Mouse (Mus musculus) mature B cell (primary cell): ENCODE data around the gene Cdt1.

ENCODE experiments used
- in situ Hi-C: fragments of 300-500 bp; cut with MboI; formaldehyde crosslinking; loops from 2 replicates; pipeline ENCODE4 v1.14.3; 2019

Gene Cdt1

DNA sequence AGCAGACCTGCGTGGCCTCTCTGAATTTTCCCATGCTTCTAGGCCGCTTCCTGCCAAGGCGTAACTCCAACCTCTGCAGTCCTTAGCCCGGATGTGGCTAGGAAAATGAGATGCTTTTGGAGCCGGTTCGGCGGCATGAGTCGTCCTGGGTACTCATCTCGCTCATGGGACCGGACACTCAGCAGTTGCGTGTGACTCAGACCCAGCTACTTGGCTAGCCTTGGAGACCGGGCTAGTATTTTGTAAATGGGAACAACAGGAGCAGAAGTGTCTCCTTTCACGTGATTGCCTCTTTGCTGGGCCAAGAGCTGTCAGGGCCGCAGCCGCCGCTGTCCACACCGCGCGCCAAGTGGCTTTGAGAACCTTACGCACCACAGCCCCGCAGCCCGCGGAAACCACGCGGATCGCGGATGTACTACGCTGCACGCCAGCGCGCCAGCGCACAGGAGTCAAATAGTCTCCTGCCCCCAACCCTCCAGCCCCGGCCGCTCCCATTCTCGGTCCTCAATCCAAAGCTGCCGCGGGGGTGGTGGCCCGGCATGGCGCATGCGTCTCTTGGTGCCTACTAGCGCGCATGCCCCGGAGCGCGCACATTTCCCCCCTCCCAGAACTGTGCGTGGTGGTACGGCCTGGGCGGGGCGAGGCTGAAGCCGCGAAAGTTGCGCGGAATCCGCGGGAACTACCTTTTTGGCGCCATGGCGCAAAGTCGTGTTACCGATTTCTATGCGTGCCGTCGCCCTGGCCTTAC lies at the start of gene Cdt1:
Gene Cdt1, plus strand, starts transcription at position 655 of the 748 bp plus-strand sequence.
- in situ Hi-C loops = no loop called here

GRCm38 (mm10) chr8:122520611-122521010 lies 47.2 kb upstream of the Cdt1 start:
- in situ Hi-C loops = no loop called here

DNA sequence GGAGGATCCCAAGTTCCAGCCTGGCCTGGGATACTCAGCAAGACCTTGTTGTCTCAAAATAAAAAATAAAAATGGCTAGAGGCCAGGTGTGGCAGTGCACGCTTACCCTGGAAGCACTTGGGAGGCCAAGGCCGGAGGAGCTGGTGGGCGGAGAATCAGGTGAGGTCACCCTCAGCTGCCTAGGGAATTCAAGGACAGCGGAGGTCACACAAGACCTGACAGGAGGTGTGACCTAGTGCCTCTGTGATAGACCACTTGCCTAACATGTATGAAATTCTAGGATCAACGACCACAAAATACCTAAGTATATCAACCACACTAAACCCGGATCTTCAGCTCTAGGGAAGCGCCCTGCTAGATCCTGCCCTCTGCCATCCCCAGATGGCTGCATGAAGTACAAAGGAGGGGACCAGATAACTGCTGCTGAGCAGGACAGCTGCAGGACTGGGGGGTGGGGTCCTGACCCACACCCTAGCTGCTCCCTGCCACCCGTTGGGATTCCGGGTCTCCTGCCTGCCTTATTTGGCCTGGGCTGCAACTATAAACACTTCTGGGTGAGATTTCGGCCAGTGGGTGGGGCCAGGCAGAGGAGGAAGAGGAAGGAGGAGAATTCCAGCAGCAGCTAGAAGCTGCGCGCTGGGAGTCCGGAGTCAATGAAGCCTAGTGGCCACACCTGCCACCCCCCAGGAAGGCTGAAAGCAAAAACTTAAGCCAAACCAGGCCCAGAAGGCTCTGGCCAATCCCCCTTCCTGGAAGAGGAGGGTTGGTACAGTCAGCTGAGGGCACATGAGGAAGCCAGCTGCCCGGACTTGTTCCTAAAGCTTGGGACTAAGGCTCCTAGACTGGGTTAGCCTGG lies 44.8 kb upstream of the Cdt1 start:
- in situ Hi-C loops = no loop called here

GRCm38 (mm10) chr8:122523652-122524360 lies 44.0 kb upstream of the Cdt1 start:
- in situ Hi-C loops = no loop called here

DNA sequence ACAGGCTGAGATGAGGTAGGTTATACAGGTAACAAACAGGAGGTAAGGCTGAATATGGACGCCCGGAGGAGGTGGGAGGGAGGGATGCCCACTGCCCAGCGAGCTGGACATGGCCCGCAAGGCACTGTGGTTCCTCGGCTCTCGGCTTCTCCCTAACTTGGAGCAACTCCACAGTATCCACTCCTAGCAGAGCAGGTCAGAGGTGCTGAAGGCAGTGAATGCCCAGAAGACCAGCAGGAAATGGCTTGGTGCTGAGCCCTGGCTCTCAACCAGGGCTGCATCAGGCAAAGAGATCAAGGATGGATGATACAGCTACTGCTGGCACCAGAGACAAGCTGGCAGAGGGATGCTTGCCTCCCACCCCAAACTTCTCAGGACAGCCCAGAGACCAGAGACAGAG lies 43.3 kb upstream of the Cdt1 start:
- in situ Hi-C loops = no loop called here

DNA sequence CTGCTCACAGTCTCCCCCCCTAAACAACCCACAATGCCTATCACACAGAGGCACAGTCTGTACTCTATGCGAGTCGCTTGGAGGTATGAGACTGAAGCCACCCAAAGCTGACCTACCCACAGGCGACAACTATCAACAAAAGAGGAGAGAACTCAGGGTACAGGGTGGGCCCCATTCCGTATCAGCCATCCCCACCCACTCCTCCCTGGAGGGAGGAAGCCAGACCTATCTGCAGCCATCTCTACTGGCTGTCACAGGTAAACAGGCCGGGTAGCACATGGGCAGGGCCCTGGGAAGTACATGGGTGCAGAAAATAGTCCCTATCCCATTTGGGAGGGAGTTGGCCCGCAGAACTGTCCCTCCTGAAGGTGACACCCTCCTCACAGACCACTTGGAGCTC lies 42.8 kb upstream of the Cdt1 start:
- in situ Hi-C loops = no loop called here

DNA sequence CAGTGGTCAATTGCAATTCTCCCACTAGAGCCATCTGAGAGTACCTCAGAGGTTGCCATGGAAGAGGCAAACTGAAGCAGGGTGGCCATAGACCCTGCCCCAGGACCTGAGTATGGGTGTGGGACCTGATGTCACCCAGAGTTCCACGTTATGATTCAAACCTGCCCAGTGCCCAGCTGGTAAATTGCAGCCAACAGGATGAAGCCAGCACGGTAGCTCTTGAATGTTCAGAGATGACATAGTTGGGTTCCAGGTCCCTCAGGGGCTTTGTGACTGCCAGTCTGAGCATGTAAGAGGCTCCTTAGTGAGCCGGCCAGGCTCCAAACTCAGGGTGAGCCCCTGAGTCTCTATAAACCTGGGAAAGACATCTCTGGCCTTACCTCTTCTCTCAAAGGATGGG lies 41.7 kb upstream of the Cdt1 start:
- in situ Hi-C loops = no loop called here

DNA sequence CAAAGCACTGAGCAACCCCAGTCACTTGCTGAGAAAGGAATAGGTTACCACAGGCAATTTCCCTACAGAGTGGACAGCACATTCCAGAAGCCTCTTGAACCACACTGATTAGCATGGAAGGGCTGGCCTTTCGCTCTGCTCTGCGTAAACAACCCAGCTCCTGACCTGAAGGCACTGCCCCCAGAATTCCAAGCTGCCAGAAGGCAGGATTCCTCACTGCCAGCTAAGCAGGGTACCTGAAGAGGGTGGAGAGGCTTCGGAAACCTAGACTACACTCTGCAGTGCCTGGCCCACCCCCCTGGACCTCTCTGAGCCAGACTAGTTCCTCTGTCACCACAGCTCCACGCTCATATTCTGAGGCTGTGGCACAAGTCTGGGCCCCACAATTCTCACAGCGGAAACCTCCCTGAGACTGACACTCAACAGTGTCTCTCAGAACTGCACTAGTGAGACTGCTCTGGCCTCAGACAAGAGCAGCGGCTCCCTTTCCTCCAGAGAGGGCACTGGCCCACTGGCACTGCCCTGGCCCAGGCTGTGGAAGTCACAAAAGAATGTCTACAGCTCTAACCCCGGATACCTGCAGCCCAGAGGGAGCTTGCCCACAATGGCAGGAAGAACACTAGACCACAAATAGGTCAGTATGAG lies 41.2 kb upstream of the Cdt1 start:
- in situ Hi-C loops = no loop called here

DNA sequence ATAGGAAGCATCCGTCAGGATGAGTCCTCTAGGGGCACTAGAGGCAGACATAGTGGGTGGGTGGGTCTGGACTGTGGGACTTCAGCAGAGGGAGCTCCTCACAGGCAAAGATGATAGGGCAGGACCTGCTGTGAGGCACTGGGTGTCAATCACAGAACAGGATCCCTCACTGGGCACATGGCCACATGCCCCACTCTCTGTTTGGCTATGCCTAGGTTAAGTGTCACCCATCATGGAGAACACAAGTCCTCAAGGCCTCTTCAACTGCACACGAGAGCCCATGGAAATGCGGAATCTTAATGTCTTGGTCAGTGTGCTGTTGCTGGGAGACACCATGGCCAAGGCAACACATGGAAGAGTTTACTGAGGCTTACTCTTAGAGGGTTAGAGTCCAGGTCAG lies 39.9 kb upstream of the Cdt1 start:
- in situ Hi-C loops = no loop called here

DNA sequence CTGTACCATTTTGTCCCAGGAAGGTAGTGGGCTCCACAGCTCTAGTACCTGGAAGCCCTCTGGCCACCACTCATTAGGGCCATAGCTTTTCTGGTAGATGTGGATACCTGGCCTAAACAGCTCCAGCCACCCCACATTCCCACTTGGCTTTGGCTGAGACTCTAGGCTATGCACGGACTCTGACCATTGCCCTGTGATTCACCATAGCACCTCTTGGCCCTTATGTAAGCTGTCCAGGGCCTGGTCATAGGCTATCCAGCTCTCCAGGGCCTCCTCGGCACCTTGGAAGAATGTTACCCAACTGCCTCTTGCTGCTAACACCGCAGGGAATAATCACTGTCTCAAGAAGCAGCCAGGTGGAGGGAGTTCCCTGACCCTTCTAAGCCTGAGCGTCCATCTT lies 38.7 kb upstream of the Cdt1 start:
- in situ Hi-C loops = no loop called here

- in situ Hi-C loops = no loop called here
Measured at GRCm38 (mm10) chr8:122531312-122531711, 36.5 kb upstream of the Cdt1 start.

GRCm38 (mm10) chr8:122537033-122537432 lies 30.8 kb upstream of the Cdt1 start:
- in situ Hi-C loops = no loop called here

GRCm38 (mm10) chr8:122537812-122538211 lies 30.0 kb upstream of the Cdt1 start:
- in situ Hi-C loops = no loop called here

GRCm38 (mm10) chr8:122538310-122539076 lies 29.3 kb upstream of the Cdt1 start:
- in situ Hi-C loops = no loop called here

GRCm38 (mm10) chr8:122544138-122544537 lies 23.7 kb upstream of the Cdt1 start:
- in situ Hi-C loops = no loop called here

- in situ Hi-C loops = loop anchor here (5.0 kb wide), 1 partner anchor 44 kb away; no protein-coding TSS in a partner anchor
Measured at GRCm38 (mm10) chr8:122546066-122546755, 21.6 kb upstream of the Cdt1 start.

DNA sequence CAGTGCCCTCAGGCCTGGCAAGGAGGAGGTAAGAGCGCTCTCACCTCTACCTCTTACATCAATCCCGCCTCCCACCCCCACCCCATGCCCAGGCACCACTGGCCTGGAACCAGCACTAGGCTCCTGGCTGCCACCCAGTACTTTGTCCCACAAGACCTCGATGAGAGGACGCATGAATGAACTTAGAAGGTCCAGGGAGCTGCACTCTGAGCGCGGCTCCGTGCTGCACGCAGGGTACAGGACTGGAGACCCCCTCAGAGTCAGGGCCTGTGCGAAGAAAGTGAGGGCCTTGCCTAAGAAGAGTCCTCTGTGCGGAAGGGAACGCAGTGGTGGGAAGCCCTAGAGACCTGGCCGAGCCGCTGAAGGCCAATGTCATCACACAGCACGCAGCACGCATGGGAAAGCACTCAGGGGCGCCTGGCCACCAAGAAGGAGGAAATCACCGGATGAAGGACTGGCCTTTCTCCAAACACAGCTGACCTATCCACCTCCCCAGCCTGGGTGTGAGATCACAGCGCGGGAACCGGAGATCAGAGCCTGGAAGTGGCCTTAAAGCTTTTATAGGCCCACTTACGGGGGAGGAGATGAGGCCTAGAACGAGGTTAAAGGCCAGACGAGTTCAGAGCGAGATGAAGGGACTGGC lies 20.9 kb upstream of the Cdt1 start:
- in situ Hi-C loops = loop anchor here (5.0 kb wide), 1 partner anchor 45 kb away; no protein-coding TSS in a partner anchor

DNA sequence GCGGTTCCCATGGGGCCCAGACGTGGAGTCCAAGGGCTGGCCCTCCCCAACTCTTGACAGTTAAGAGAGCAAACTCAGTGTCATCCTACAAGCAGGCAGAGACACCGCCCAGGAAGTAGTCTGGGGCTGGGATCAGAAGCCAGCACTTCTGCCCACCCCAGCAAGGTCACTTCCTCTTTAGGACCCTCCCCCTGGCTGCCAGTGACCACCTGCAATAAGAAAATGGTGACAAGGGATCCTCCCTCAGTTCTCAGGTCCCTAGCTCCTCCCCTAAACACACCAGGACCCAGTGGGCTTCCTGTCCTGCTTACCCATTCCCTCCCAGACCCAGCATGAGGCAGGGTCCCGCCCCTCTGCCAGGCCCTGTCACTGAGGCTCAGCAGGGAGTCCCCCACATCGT lies 20.0 kb upstream of the Cdt1 start:
- in situ Hi-C loops = loop anchor here (5.0 kb wide), 1 partner anchor 46 kb away; no protein-coding TSS in a partner anchor

DNA sequence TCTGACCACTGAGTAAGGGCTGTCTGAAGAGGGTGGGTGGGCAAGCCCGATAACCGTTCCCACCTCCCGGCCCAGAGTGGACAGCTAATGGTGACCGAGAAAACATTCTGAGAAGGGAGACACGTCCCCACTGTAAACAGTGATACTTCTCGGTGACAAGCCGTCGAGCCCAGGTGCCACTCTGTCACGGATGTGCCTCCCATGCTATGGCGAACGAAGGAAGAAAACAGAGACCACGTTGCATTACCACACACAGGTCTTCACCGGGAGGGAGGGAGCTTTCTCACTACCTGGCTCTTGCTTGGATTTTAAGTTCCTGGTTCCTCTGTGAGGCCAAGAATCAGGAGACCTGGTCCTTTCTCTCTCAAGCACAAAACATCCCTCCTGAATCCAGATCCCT lies 19.5 kb upstream of the Cdt1 start:
- in situ Hi-C loops = loop anchor here (5.0 kb wide), 1 partner anchor 46 kb away; no protein-coding TSS in a partner anchor
